Mouse (Mus musculus): ENCODE measurements at regions not wholly inside any gene's neighbourhood (a gene's known extent, or its start where the extent isn't known, plus 50 kb on each side); places are given as distances from the start of the nearest gene placed in this dataset.

GRCm38 (mm10) chr2:133614672-133615071 lies 62.7 kb downstream of the Bmp2 start:
- intact Hi-C loops (cut with DNase I): no loop called here
- no peak for DNase-seq (ENCODE audit: low spot score)

GRCm38 (mm10) chr2:133615299-133615698 lies 63.3 kb downstream of the Bmp2 start:
- intact Hi-C loops (cut with DNase I): no loop called here
- no peak for DNase-seq (ENCODE audit: low spot score)

- DNase-seq (ENCODE audit: low spot score): no peak
- intact Hi-C loops (cut with DNase I): no loop called here
These were observed 65.4 kb downstream of the Bmp2 start for GRCm38 (mm10) chr2:133617317-133617835.

- DNase-seq (ENCODE audit: low spot score): no peak
- intact Hi-C loops (cut with DNase I): no loop called here
These were observed 70.6 kb downstream of the Bmp2 start for GRCm38 (mm10) chr2:133622523-133622922.

DNA sequence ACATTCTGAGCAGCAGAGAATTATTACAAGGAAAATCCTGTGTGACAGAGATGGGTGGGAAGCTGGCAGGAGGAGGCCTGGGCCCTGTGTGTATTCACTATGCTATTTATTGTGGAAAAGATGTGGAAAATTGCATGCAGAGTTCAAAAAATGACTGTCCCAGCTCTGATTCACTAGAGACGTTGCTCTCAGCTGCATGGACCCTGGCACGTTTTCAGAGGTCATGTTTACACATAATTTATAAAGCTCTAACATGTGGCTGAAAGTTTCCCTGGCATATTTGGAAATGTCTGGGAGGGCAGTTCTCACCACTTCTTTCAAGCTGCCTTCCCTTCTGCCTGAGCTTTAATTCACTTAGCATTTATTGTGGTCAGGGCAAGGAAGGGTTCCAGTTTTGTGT lies 73.6 kb downstream of the Bmp2 start:
- DNase-seq (ENCODE audit: low spot score): no peak

DNA sequence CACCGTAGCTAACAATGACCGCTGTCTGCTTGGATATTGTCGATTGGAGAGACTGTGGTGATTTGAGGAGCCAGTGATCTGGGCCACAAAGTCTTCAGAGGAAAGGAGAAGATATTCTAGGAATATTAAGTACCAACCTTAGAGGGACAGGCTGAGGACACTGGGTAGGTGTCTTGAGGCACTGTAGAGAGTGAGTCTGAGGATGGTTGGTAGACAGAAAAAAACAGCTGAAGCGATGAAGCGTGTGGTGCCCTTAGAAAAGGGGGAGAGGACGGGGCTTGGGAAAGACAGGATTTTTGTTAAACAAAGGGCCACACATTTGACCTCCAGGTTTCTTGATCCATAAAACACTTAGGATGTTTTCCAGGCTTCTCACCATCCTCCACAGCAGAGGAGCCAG lies 76.9 kb downstream of the Bmp2 start:
- intact Hi-C loops (cut with DNase I): no loop called here
- no peak for DNase-seq (ENCODE audit: low spot score)

More for the DNA sequence above, 73.6 kb downstream of the Bmp2 start:
- intact Hi-C loops (cut with DNase I): no loop called here

DNA sequence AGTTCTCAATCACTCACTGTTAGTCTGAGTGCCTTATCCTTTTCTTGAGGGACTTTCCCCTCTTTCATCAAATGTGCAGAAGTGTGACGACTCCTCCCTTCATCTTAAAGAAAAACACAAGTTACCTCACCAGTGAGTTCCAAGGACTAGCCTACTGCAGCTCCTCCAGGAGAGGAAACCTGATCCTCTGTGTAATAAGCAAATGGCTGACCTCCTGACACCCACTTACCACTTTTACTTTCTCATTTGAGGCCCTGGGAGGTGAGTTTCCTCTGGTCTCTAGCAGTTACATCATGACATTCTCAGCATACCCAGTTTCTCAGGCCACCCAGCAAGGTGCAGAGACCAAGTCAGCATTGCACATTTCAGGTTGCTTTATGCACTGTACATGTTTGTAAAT lies 83.5 kb downstream of the Bmp2 start:
- DNase-seq (ENCODE audit: low spot score): no peak
- intact Hi-C loops (cut with DNase I): no loop called here

GRCm38 (mm10) chr2:133649874-133650481 lies 98.0 kb downstream of the Bmp2 start:
- intact Hi-C loops (cut with DNase I): no loop called here
- no peak for DNase-seq (ENCODE audit: low spot score)

DNA sequence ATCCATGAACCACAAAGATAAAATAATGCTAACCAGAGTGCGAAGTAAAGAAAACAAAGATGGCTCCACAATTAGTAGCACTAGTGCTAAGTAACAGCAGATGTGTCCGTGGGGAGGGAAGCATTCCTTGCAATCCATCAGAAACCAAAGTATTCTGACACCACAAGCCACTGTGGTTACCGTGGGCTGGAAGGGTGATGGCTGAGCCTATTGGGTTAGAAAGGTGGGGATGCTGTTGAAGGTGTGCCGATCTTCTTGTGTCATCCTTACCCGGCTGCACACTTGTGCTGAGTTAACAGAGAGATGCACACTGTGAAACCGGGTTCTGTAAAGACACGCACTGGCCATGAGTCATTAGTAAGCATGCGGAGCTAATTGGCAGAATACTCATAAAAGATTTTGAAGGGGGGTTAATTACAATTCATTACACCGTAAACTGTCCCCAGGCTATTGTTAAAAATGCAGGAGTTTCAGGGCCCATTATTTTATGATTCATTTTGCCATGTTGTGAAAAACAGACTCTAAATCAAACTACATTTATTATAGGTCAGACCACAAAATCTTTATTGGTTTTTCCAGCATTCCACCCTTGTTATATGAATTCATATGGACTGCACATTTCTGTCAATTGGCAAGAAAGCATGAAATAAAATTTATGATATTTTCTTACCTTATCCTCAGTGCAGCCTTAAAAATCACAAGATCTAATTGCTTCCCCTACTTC lies 114.5 kb downstream of the Bmp2 start:
- intact Hi-C loops (cut with DNase I): no loop called here
- no peak for DNase-seq (ENCODE audit: low spot score)

GRCm38 (mm10) chr2:133667055-133667395 lies 115.1 kb downstream of the Bmp2 start:
- intact Hi-C loops (cut with DNase I): no loop called here
- DNase-seq (ENCODE audit: low spot score): no peak

DNA sequence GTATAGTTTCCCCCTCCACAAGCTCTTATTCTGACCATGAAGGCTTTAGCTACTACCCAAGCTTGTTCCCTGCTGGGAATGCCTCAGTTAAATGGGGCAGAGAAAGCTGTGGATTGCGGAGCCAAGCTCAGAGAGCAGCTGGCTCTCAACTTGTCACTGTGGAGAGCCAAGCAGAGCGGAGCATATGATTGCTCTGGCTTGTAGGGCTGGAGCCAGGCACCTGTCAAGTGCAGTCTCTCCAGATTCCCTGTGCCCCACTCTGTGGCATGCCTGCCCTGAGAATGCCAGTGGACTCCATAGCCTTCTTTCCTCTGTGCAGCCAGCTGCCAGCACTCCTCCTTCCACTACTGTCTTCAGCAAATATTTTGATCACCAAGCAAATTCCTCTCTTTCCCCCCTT lies 117.9 kb downstream of the Bmp2 start:
- no peak for DNase-seq (ENCODE audit: low spot score)
- intact Hi-C loops (cut with DNase I): no loop called here

GRCm38 (mm10) chr2:133671528-133671927 lies 119.6 kb downstream of the Bmp2 start:
- DNase-seq (ENCODE audit: low spot score): no peak
- intact Hi-C loops (cut with DNase I): no loop called here

DNA sequence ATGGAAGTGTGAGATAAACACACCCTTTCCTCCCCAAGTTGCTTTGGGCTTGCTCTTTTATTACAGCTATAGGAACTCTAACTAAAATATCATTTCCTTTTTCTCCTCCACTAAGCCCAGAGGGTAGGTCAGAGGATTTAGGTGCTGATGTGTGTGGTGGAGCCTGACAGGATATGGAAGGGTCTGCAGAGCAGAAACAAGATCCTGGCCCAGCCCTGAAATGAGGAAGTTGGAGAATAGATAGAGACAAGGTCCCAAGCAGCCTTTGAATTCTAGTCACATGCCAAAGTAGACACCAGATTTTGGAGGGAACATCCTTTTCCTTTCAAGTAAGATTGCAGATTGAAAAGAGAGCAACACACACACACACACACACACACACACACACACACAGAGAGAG lies 132.4 kb downstream of the Bmp2 start:
- DNase-seq (ENCODE audit: low spot score): no peak
- intact Hi-C loops (cut with DNase I): no loop called here

DNA sequence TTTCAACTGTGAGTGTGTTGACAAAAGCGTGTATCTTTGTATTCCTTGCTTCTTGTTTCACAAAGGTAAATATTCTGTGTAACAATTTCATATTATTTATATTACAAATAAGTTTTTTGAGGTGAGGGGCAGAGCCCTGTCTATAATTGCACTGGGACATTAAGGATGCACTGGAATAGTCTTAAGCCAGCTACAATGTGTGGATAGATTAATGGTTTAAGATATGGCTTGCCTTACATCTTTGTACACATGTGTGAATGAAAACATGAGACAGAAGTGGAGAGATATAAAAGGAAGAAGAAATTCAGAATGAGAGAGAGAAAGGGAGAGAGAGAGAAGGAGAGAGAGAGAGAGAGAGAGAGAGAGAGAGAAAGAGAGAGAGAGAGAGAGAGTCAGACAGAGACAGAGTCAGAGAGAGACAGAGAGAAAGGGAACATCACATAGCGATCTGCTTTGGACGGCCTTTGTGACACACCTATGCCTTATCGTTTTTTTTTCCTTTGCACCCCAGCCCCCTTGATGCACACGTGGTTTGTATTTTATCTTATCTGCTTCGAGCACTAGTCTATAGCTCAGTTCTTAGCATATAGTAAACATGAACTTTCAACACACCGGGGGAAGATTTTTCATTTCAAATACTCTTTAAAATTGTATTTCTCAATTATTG lies 136.3 kb downstream of the Bmp2 start:
- DNase-seq (ENCODE audit: low spot score): no peak
- intact Hi-C loops (cut with DNase I): no loop called here

- intact Hi-C loops (cut with DNase I): no loop called here
- no peak for DNase-seq (ENCODE audit: low spot score)
These were observed 136.8 kb downstream of the Bmp2 start for GRCm38 (mm10) chr2:133688788-133689155.

- intact Hi-C loops (cut with DNase I): no loop called here
- no peak for DNase-seq (ENCODE audit: low spot score)
These were observed 157.0 kb downstream of the Bmp2 start for GRCm38 (mm10) chr2:133708735-133709584.

DNA sequence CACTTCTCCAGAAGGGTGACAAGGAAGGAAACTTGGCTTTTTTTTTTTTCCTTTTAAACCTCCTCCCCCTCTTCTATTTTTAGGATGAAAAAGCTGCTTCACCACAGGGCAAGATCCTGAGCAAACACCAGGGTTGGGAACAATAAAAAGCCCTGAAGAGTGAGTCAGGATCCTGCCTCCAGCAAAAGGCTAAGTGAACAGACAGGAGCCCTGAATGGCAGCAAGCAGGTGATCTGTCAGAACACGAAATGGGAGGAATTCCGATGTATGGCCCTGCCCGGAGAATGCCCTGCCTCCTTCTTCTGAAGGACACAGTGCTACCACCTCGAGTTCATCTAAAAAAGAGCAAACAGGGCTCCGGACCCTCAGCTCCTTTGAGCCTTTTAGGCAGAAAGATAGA lies 164.3 kb downstream of the Bmp2 start:
- intact Hi-C loops (cut with DNase I): no loop called here
- no peak for DNase-seq (ENCODE audit: low spot score)

DNA sequence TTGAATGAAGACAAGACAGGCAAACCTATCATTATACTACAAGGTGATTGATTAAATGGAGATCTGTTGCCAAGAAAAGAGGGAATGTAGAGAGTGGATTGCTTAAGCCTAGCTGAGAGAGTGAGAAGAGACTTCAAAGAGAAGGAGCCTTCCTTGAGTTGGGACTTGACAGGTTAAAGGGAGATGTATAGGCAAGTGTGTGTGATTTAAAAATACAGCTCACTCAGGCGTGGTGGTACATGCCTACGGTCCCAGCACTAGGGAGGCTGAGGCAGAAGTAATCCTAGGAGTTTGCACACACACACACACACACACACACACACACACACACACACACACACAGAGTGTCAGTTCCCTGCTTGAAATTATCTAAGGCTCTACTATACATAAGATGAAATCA lies 165.1 kb downstream of the Bmp2 start:
- no peak for DNase-seq (ENCODE audit: low spot score)
- intact Hi-C loops (cut with DNase I): no loop called here

DNA sequence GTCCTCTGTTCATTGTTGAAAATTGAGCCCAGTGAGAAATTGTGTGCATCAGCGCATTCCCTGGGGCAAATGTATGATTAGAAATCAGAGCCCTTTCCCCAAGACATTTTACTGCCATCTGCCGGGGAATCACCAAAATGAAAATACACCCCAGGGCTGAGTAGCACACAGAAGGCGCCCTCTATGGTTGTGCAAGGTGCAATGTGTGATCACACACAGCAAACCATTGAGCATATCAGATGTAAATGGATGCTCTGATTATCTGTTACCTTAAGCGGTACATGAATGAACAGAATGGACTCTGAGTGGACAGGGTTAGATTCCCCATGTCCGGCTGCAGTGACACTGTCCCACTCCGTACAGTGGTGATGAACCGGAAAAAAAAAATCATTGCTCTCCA lies 172.4 kb downstream of the Bmp2 start:
- intact Hi-C loops (cut with DNase I): no loop called here
- no peak for DNase-seq (ENCODE audit: low spot score)

DNA sequence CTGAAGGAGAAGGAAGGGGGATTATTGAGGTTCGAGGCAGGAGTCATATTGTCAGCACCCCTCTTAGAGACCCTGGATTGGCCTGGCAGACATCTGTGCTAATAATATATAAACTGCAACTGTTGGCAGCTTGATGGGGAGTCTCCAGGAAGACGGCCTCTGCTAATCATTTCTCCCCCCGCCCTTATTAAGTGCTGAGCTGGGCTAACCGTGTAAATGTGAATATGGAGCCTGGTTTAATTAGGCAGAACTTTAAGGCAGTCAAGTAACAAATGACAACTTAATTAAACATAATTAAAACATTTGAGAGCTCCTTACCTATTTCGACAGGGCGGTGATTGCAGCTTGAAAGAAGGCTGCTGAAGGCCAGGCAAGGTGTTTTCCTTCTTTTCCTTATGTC lies 172.8 kb downstream of the Bmp2 start:
- DNase-seq (ENCODE audit: low spot score): no peak
- intact Hi-C loops (cut with DNase I): no loop called here

Data from heart, postnatal 25 days (tissue).